Mouse (Mus musculus): Measurements from ENCODE around the gene Olfr301. TPM values are rescaled to one million over a fixed set of nuclear protein-coding genes. Genes with fewer than 3 reads are reported as not detected.

Olfr301 gene
- polyA plus RNA-seq (2012; fragmentation: generic; extraction: Trizol), result not detected

DNA sequence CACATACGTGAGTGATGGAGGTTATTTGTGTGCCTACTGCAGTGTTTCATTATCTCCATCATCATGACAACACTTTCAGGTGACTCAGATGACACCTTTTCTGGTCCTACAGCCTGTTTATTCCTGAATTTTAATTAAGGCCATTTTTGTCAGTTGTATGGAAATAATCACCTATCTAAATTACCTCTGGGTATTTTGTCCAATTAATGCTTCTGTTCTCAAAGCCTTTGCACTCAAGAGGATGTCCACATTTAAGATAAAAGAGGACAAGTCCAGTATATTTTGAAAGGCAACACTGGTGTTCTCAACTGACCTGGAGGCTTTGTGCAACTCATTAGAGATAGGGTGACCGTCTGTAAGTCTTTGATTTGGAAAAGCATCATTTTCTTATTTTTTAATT is at the start of gene Olfr301:
Olfr301 (plus strand) TSS at position 301 of the 400 bp plus-strand sequence.
- H3K27me3 ChIP-seq (ENCODE audit: control insufficient read depth, insufficient read depth, insufficient read length), result no peaks in the 10 kb centered on the region
- H3K36me3 ChIP-seq (ENCODE audit: control insufficient read depth, insufficient read depth), result no peaks in the 10 kb centered on the region
- no peak for TF ChIP-seq USF1 (IDR thresholded peaks at IDR 0.05; ENCODE audit: low read depth)
- no peak for TF ChIP-seq E2F4 (IDR thresholded peaks at IDR 0.05; ENCODE audit: insufficient read depth)
- no peak for TF ChIP-seq MYOG (IDR thresholded peaks at IDR 0.05; ENCODE audit: control insufficient read depth in 1 of 3, insufficient read depth in 1 of 3, insufficient read length in 2 of 3, low read depth in 2 of 3)
- no peak for TF ChIP-seq POLR2AphosphoS2 (IDR thresholded peaks at IDR 0.05; ENCODE audit: insufficient read length, low read depth)
- no peak within 1 kb of the TSS for H3K4me2 ChIP-seq (ENCODE audit: low read depth)
- H3ac ChIP-seq (ENCODE audit: control insufficient read depth, insufficient read length), result no peak within 1 kb of the TSS
- H3K4me3 ChIP-seq, result no peak within 1 kb of the TSS
- no peaks in the 10 kb centered on the region for H3K79me2 ChIP-seq (ENCODE audit: control insufficient read depth, insufficient read depth)

GRCm38 (mm10) chr7:86366828-86367227 is 36.8 kb upstream of the Olfr301 start, which contains the start of gene Olfr305:
Gene Olfr305, minus strand, starts transcription at chr7:86366928.
- Histone ChIP-seq H3ac (ENCODE audit: control insufficient read depth, insufficient read length) (no peak within 1 kb of the TSS), H3K4me2 (ENCODE audit: low read depth) (no peak within 1 kb of the TSS), H3K79me2 (ENCODE audit: control insufficient read depth, insufficient read depth) (no peaks in the 10 kb centered on the region), H3K4me3 (no peak within 1 kb of the TSS), H3K36me3 (ENCODE audit: control insufficient read depth, insufficient read depth) (no peaks in the 10 kb centered on the region), H3K27me3 (ENCODE audit: control insufficient read depth, insufficient read depth, insufficient read length) (no peaks in the 10 kb centered on the region)
- no peak for TF ChIP-seq MYOG (IDR thresholded peaks at IDR 0.05; ENCODE audit: control insufficient read depth in 1 of 3, insufficient read depth in 1 of 3, insufficient read length in 2 of 3, low read depth in 2 of 3)
- no peak for TF ChIP-seq CEBPB (IDR thresholded peaks at IDR 0.05; ENCODE audit: insufficient read depth, poor library complexity, severe bottlenecking)
- no peak for TF ChIP-seq SRF (IDR thresholded peaks at IDR 0.05; ENCODE audit: control insufficient read depth, insufficient read length, low read depth)
- no peak for TF ChIP-seq MAX (IDR thresholded peaks at IDR 0.05; ENCODE audit: low read depth)

- TF ChIP-seq MAX (IDR thresholded peaks at IDR 0.05; ENCODE audit: low read depth) (no peak), CEBPB (IDR thresholded peaks at IDR 0.05; ENCODE audit: insufficient read depth, poor library complexity, severe bottlenecking) (no peak), USF1 (IDR thresholded peaks at IDR 0.05; ENCODE audit: low read depth) (no peak), POLR2A (IDR thresholded peaks at IDR 0.05; ENCODE audit: insufficient read length, low read depth) (no peak), MYOD1 (IDR thresholded peaks at IDR 0.05; ENCODE audit: control insufficient read depth in 1 of 3, insufficient read length in 2 of 3, low read depth in 2 of 3) (no peak), MYOG (IDR thresholded peaks at IDR 0.05; ENCODE audit: control insufficient read depth in 1 of 3, insufficient read depth in 1 of 3, insufficient read length in 2 of 3, low read depth in 2 of 3) (no peak), REST (IDR thresholded peaks at IDR 0.05; ENCODE audit: insufficient read depth, insufficient read length) (no peak), E2F4 (IDR thresholded peaks at IDR 0.05; ENCODE audit: insufficient read depth) (no peak), TCF3 (IDR thresholded peaks at IDR 0.05; ENCODE audit: insufficient read length, low read depth) (no peak), SRF (IDR thresholded peaks at IDR 0.05; ENCODE audit: control insufficient read depth, insufficient read length, low read depth) (no peak), TCF12 (IDR thresholded peaks at IDR 0.05; ENCODE audit: insufficient read depth, poor library complexity, severe bottlenecking) (no peak), POLR2AphosphoS2 (IDR thresholded peaks at IDR 0.05; ENCODE audit: insufficient read length, low read depth) (no peak)
- Histone ChIP-seq H3ac (ENCODE audit: control insufficient read depth, insufficient read length) (no peak overlapping the region), H3K4me3 (no peak overlapping the region), H3K27me3 (ENCODE audit: control insufficient read depth, insufficient read depth, insufficient read length) (no peaks in the 10 kb centered on the region), H3K79me2 (ENCODE audit: control insufficient read depth, insufficient read depth) (no peaks in the 10 kb centered on the region), H3K4me2 (ENCODE audit: low read depth) (no peak overlapping the region), H3K36me3 (ENCODE audit: control insufficient read depth, insufficient read depth) (no peaks in the 10 kb centered on the region)
These were observed 17.9 kb upstream of the Olfr301 start for GRCm38 (mm10) chr7:86385769-86386168.

- H3K79me2 ChIP-seq (ENCODE audit: control insufficient read depth, insufficient read depth), result no peaks in the 10 kb centered on the region
- no peaks in the 10 kb centered on the region for H3K27me3 ChIP-seq (ENCODE audit: control insufficient read depth, insufficient read depth, insufficient read length)
- no peaks in the 10 kb centered on the region for H3K36me3 ChIP-seq (ENCODE audit: control insufficient read depth, insufficient read depth)
- no peak within 1 kb of the TSS for H3K4me3 ChIP-seq
- no peak for TF ChIP-seq USF1 (IDR thresholded peaks at IDR 0.05; ENCODE audit: low read depth)
- TF ChIP-seq MYOD1 (IDR thresholded peaks at IDR 0.05; ENCODE audit: control insufficient read depth in 1 of 3, insufficient read length in 2 of 3, low read depth in 2 of 3), result no peak
- TF ChIP-seq REST (IDR thresholded peaks at IDR 0.05; ENCODE audit: insufficient read depth, insufficient read length), result no peak
- TF ChIP-seq MAX (IDR thresholded peaks at IDR 0.05; ENCODE audit: low read depth), result no peak
- TF ChIP-seq SRF (IDR thresholded peaks at IDR 0.05; ENCODE audit: control insufficient read depth, insufficient read length, low read depth), result no peak
- no peak for TF ChIP-seq MYOG (IDR thresholded peaks at IDR 0.05; ENCODE audit: control insufficient read depth in 1 of 3, insufficient read depth in 1 of 3, insufficient read length in 2 of 3, low read depth in 2 of 3)
- TF ChIP-seq CEBPB (IDR thresholded peaks at IDR 0.05; ENCODE audit: insufficient read depth, poor library complexity, severe bottlenecking), result no peak
- no peak for TF ChIP-seq TCF12 (IDR thresholded peaks at IDR 0.05; ENCODE audit: insufficient read depth, poor library complexity, severe bottlenecking)
- TF ChIP-seq POLR2AphosphoS2 (IDR thresholded peaks at IDR 0.05; ENCODE audit: insufficient read length, low read depth), result no peak
- TF ChIP-seq POLR2A (IDR thresholded peaks at IDR 0.05; ENCODE audit: insufficient read length, low read depth), result no peak
- no peak for TF ChIP-seq E2F4 (IDR thresholded peaks at IDR 0.05; ENCODE audit: insufficient read depth)
- no peak for TF ChIP-seq TCF3 (IDR thresholded peaks at IDR 0.05; ENCODE audit: insufficient read length, low read depth)
- H3ac ChIP-seq (ENCODE audit: control insufficient read depth, insufficient read length), result no peak within 1 kb of the TSS
- H3K4me2 ChIP-seq (ENCODE audit: low read depth), result no peak within 1 kb of the TSS
These were observed 17.1 kb upstream of the Olfr301 start, which contains the start of gene Olfr304 for GRCm38 (mm10) chr7:86386558-86386957. Gene Olfr304, minus strand, starts transcription at chr7:86386658.

DNA sequence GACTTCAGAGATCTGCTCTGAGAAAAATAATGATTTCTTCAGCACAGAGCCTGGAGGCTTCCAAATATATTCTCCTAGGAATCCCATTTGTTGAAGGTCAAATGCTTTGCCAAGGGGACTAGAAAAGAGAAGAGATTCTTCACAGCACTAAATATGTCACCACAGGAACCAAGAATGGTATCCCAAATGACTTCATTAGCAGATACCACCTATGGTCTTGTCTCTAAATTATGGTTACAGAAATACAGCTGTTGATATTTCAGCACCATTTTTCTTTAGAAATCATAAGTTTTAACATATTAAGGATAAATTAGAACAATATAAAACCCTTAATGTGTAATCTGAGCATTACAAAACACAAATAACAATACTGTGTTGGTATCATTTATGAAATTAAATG is 6.0 kb upstream of the Olfr301 start, which contains the start of gene Olfr303:
Olfr303 (minus strand) TSS at position 101 of the 400 bp plus-strand sequence.
- H3K27me3 ChIP-seq (ENCODE audit: control insufficient read depth, insufficient read depth, insufficient read length), result no peaks in the 10 kb centered on the region
- TF ChIP-seq REST (IDR thresholded peaks at IDR 0.05; ENCODE audit: insufficient read depth, insufficient read length) (no peak), TCF12 (IDR thresholded peaks at IDR 0.05; ENCODE audit: insufficient read depth, poor library complexity, severe bottlenecking) (no peak), MAX (IDR thresholded peaks at IDR 0.05; ENCODE audit: low read depth) (no peak), MYOD1 (IDR thresholded peaks at IDR 0.05; ENCODE audit: control insufficient read depth in 1 of 3, insufficient read length in 2 of 3, low read depth in 2 of 3) (no peak), POLR2AphosphoS2 (IDR thresholded peaks at IDR 0.05; ENCODE audit: insufficient read length, low read depth) (no peak), SRF (IDR thresholded peaks at IDR 0.05; ENCODE audit: control insufficient read depth, insufficient read length, low read depth) (no peak), E2F4 (IDR thresholded peaks at IDR 0.05; ENCODE audit: insufficient read depth) (no peak), USF1 (IDR thresholded peaks at IDR 0.05; ENCODE audit: low read depth) (no peak), MYOG (IDR thresholded peaks at IDR 0.05; ENCODE audit: control insufficient read depth in 1 of 3, insufficient read depth in 1 of 3, insufficient read length in 2 of 3, low read depth in 2 of 3) (no peak), CEBPB (IDR thresholded peaks at IDR 0.05; ENCODE audit: insufficient read depth, poor library complexity, severe bottlenecking) (no peak), POLR2A (IDR thresholded peaks at IDR 0.05; ENCODE audit: insufficient read length, low read depth) (no peak), TCF3 (IDR thresholded peaks at IDR 0.05; ENCODE audit: insufficient read length, low read depth) (no peak)
- H3ac ChIP-seq (ENCODE audit: control insufficient read depth, insufficient read length), result no peak within 1 kb of the TSS
- H3K4me3 ChIP-seq, result no peak within 1 kb of the TSS
- H3K36me3 ChIP-seq (ENCODE audit: control insufficient read depth, insufficient read depth), result no peaks in the 10 kb centered on the region
- H3K79me2 ChIP-seq (ENCODE audit: control insufficient read depth, insufficient read depth), result no peaks in the 10 kb centered on the region
- no peak within 1 kb of the TSS for H3K4me2 ChIP-seq (ENCODE audit: low read depth)

All from myocyte (in vitro differentiated cells).